Mouse (Mus musculus) macrophage (primary cell): ENCODE measurements around the gene Sik1. TPM values are rescaled to one million over a fixed set of nuclear protein-coding genes. Genes with fewer than 3 reads are reported as not detected.

Experiments used
- H3K27ac ChIP-seq: fragments of 350-480 bp; formaldehyde crosslinking; 2 replicates; pipeline ENCODE4 v1.9.0; 2021
- H3K36me3 ChIP-seq: fragments of 350-480 bp; formaldehyde crosslinking; 2 replicates; pipeline ENCODE4 v1.9.0; 2021; ENCODE audit errors: inconsistent target
- H3K4me3 ChIP-seq: fragments of 350-480 bp; formaldehyde crosslinking; 2 replicates; pipeline ENCODE4 v1.9.0; 2021; ENCODE audit errors: inconsistent target
- H3K79me2 ChIP-seq: fragments of 350-480 bp; formaldehyde crosslinking; 2 replicates; pipeline ENCODE4 v1.9.0; 2021; ENCODE audit errors: inconsistent target
- WGBS: methylation state at CpG from one replicate; pipeline ENCODE4 v1.1.7; 2026; ENCODE audit warnings: inconsistent platforms; ENCODE audit not compliant: missing documents; 5-methylcytosine and 5-hydroxymethylcytosine counted together
- polyA plus RNA-seq: library from polyadenylated mRNA; stranded (reverse); fragments of 250-400 nt; gene quantifications from 3 replicates; pipeline ENCODE4 v1.2.4, GENCODE M21; 2018; ENCODE audit warnings: inconsistent platforms
- total RNA-seq, 78 experiments: library from RNA; depleted of rRNA; stranded (reverse); fragments of 250-400 nt; gene quantifications; 1 replicate in 9 of 78; 2 replicates in 24 of 78; 3 replicates in 43 of 78; 4 replicates in 2 of 78; pipeline ENCODE4 v1.2.4; 2018; ENCODE audit warnings: inconsistent platforms in 56 of 78

Sik1 gene
- total RNA-seq (2018; cell fraction: chromatin; rRNA removed) = 10 to 100 TPM in 24 of 26 experiments, 1 to 10 TPM in 2; 2.6 to 74.2 (median 27.9) TPM
- total RNA-seq (2018; cell fraction: cytosol; rRNA removed) = 10 to 100 TPM in 20 of 26 experiments, 1 to 10 TPM in 6; 1.9 to 28.3 (median 15.6) TPM
- total RNA-seq (2018; cell fraction: nucleus; rRNA removed) = 10 to 100 TPM in 20 of 26 experiments, 1 to 10 TPM in 6; 4.1 to 41.4 (median 13.5) TPM
- 6.1 to 8.6 TPM (median 7.3 TPM) in 3 replicates for polyA plus RNA-seq

- 1% methylated on average over 72 of the region's 92 CpGs for WGBS
- Histone ChIP-seq H3K4me3 (peak within 1 kb of the TSS; percentile 48), H3K27ac (no peak within 1 kb of the TSS), H3K79me2 (peaks cover 39% of the 10 kb centered on the region), H3K36me3 (peaks cover 6% of the 10 kb centered on the region; the same call in 1 of the 2 replicates)
Measured at GRCm38 (mm10) chr17:31855597-31856518, at the start of gene Sik1. Gene Sik1, minus strand, starts transcription at chr17:31855804.

GRCm38 (mm10) chr17:31905201-31905790 lies 49.7 kb upstream of the Sik1 start:
- 75% methylated on average over 9 of the region's 9 CpGs for WGBS

GRCm38 (mm10) chr17:31904036-31904435 lies 48.4 kb upstream of the Sik1 start:
- no peak overlapping the region for H3K4me3 ChIP-seq
- no peaks in the 10 kb centered on the region for H3K79me2 ChIP-seq
- 74% methylated on average over 7 of the region's 7 CpGs for WGBS
- no peak overlapping the region for H3K27ac ChIP-seq
- no peaks in the 10 kb centered on the region for H3K36me3 ChIP-seq

More at GRCm38 (mm10) chr17:31905201-31905790, 49.7 kb upstream of the Sik1 start:
- Histone ChIP-seq H3K79me2 (no peaks in the 10 kb centered on the region), H3K36me3 (no peaks in the 10 kb centered on the region), H3K4me3 (no peak overlapping the region), H3K27ac (peak overlapping the region; percentile 59)

DNA sequence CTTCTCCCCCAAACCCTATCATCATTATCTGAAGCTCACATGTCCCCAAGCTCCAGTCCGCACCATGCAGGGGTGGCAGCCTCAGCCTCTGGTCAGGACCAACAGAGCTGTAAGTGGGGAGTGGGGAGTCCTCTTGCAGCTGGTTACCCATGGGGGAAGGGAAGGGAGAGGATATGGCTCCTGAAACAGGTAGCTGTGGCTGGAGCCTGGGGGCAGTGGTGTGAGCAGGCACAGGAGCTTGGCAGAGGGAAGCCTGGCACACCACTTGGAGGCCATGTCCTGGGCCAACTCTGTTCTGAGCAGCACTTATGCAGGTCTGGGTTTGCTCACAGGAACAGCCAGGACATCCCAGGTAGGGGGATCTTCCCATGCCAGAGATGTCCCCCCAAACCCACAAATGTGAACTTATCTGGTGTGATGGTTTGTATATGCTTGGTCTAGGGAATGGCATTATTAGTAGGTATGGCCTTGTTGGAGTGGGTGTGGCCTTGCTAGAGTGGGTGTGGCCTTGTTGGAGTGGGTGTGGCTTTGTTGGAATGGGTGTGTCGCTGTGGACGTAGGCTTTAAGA lies 47.1 kb upstream of the Sik1 start:
- Histone ChIP-seq H3K27ac (no peak overlapping the region), H3K79me2 (no peaks in the 10 kb centered on the region), H3K36me3 (no peaks in the 10 kb centered on the region), H3K4me3 (no peak overlapping the region)
- WGBS = 88% methylated on average over 2 of the region's 3 CpGs

DNA sequence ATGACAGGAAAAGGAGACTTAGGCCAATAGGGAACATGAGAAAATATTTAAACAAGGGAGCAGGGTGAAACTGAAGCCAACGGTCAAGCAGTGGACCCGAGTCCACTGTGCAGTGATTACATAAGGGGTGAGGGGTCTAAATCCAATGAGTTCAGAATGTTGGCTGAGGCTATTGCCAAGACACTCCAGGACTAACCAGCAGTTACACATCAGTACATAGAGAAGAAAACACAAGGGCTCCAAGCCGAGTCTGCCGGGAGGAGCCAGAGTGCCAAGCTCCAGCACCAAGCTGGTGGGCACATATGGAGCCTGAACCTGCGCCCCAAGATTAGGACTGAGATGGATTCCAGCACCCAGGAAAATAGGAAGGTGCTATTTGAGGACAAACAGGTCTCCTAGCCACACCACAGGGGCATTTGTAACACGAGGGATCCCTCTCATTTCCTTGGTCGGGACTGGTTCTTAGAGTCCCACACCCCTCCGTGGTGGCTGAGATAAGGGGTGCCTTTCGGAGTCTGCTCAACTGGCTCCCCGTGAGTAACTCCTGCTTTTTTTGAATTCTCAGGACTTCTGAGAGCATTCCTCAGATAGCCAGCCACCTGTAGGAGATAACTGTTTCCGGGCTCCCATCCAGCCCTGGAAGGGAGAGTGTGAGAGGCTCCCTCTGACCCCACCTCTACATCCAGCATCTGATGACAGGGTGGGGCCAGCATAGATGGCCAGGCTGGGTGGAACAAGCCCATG lies 46.0 kb upstream of the Sik1 start:
- Histone ChIP-seq H3K79me2 (no peaks in the 10 kb centered on the region), H3K27ac (no peak overlapping the region), H3K4me3 (no peak overlapping the region), H3K36me3 (no peaks in the 10 kb centered on the region)
- WGBS = 85% methylated on average over 11 of the region's 11 CpGs

DNA sequence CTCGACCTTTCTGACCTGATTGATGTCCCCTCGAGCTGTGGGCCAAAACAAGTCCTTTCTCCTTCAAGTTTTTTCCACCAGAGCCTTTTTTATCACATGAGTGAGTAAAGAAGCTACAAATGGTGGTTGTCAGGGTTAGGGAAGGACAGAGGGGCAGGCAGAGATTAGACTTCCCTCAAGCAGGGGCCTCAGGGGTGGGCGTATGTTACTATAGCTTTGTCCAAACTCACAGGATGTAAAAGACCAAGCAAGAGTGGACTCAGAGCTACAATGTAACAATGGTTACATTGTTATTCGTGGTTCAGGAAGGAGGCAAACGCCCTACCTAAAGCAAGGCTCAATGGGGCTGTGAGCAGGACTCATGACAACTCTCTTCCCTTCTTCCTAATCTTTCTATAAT lies 43.3 kb upstream of the Sik1 start:
- no peaks in the 10 kb centered on the region for H3K79me2 ChIP-seq
- no peak overlapping the region for H3K4me3 ChIP-seq
- 88% methylated on average over 5 of the region's 5 CpGs for WGBS
- no peak overlapping the region for H3K27ac ChIP-seq
- no peaks in the 10 kb centered on the region for H3K36me3 ChIP-seq

GRCm38 (mm10) chr17:31897186-31897793 lies 41.7 kb upstream of the Sik1 start:
- H3K27ac ChIP-seq = no peak overlapping the region
- no peaks in the 10 kb centered on the region for H3K79me2 ChIP-seq
- no peak overlapping the region for H3K4me3 ChIP-seq
- no peaks in the 10 kb centered on the region for H3K36me3 ChIP-seq
- WGBS = 71% methylated on average over 3 of the region's 4 CpGs

DNA sequence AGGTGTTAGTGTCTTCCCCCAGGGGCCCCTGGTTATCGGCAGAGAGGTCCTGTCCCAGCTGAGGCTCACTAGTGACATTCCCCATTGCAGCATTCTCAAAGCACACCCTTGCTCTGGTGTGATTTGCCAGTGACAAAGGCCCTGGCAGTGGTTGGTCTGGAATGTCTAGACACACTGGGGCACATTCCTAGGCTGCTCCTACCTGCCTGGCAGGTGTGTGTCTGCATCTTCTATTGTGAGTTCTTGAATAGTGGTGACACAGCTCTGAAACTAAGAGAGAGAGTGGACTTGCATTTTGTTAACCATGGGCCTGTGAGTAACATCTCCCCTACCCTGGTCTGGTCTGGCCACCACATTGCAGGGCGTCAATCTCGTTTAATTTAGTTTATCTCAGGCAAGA lies 41.1 kb upstream of the Sik1 start:
- H3K36me3 ChIP-seq = no peaks in the 10 kb centered on the region
- H3K79me2 ChIP-seq = no peaks in the 10 kb centered on the region
- no peak overlapping the region for H3K4me3 ChIP-seq
- H3K27ac ChIP-seq = no peak overlapping the region
- WGBS = 89% methylated on average over 3 of the region's 3 CpGs

GRCm38 (mm10) chr17:31896311-31896710 lies 40.7 kb upstream of the Sik1 start:
- Histone ChIP-seq H3K4me3 (no peak overlapping the region), H3K27ac (no peak overlapping the region), H3K79me2 (no peaks in the 10 kb centered on the region), H3K36me3 (no peaks in the 10 kb centered on the region)
- 96% methylated on average over 7 of the region's 7 CpGs for WGBS

DNA sequence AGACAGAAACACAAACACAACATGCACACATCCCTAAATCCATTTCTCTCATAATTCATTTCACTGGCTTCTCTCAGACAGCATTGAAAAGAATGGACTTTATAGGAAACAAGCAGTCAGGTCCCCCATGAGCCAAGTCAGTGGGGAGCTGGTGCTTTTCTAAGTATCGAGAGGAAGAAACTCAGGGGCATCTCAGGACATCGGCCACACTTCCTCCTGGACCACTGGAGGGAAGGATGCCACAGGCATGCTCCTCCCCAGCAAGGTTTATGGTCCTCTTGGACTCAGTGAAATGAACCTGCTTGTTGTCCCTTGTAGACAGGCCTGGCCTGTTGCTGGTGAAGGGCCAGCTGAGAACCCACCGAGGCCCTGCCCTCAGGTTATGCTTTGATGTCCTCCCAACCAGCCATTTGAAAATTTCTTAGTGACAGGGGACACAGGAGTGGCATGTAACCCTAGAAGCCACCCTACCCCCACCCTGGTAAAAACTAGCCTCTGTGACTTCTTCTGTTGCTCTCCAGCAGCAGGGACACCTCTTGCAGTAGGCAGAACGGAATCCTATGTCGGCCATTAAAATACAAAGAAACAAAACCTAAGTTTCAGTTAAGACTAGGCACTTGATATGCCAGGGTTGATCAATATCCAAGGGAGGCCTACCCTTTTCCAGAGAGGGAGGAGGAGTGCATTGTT lies 37.9 kb upstream of the Sik1 start:
- Histone ChIP-seq H3K79me2 (no peaks in the 10 kb centered on the region), H3K4me3 (no peak overlapping the region), H3K36me3 (no peaks in the 10 kb centered on the region), H3K27ac (no peak overlapping the region)
- 80% methylated on average over 5 of the region's 5 CpGs for WGBS

- WGBS = 40% methylated on average over 10 of the region's 10 CpGs
- Histone ChIP-seq H3K27ac (no peak overlapping the region), H3K4me3 (no peak overlapping the region), H3K79me2 (no peaks in the 10 kb centered on the region), H3K36me3 (no peaks in the 10 kb centered on the region)
Measured at GRCm38 (mm10) chr17:31892750-31893149, 37.1 kb upstream of the Sik1 start.

GRCm38 (mm10) chr17:31891858-31892257 lies 36.3 kb upstream of the Sik1 start:
- Histone ChIP-seq H3K36me3 (no peaks in the 10 kb centered on the region), H3K4me3 (no peak overlapping the region), H3K27ac (no peak overlapping the region), H3K79me2 (no peaks in the 10 kb centered on the region)
- 83% methylated on average over 4 of the region's 4 CpGs for WGBS

GRCm38 (mm10) chr17:31890311-31890951 lies 34.8 kb upstream of the Sik1 start:
- Histone ChIP-seq H3K36me3 (no peaks in the 10 kb centered on the region), H3K27ac (no peak overlapping the region), H3K4me3 (no peak overlapping the region), H3K79me2 (no peaks in the 10 kb centered on the region)
- WGBS = 67% methylated on average over 1 of the region's 2 CpGs
